Mouse (Mus musculus): ENCODE measurements around the gene Pcna. TPM values are rescaled to one million over a fixed set of nuclear protein-coding genes. Genes with fewer than 3 reads are reported as not detected.
"Not testable (repeated sequence)": the region's sequence is repeated elsewhere in the genome, so short reads cannot be mapped to it uniquely, and the experiment has no call there.

The Pcna gene
- polyA plus RNA-seq (2015; fragmentation: Nextera tagmentation; extraction: Ambion mirVana) = 110 and 127 TPM in 2 replicates

DNA sequence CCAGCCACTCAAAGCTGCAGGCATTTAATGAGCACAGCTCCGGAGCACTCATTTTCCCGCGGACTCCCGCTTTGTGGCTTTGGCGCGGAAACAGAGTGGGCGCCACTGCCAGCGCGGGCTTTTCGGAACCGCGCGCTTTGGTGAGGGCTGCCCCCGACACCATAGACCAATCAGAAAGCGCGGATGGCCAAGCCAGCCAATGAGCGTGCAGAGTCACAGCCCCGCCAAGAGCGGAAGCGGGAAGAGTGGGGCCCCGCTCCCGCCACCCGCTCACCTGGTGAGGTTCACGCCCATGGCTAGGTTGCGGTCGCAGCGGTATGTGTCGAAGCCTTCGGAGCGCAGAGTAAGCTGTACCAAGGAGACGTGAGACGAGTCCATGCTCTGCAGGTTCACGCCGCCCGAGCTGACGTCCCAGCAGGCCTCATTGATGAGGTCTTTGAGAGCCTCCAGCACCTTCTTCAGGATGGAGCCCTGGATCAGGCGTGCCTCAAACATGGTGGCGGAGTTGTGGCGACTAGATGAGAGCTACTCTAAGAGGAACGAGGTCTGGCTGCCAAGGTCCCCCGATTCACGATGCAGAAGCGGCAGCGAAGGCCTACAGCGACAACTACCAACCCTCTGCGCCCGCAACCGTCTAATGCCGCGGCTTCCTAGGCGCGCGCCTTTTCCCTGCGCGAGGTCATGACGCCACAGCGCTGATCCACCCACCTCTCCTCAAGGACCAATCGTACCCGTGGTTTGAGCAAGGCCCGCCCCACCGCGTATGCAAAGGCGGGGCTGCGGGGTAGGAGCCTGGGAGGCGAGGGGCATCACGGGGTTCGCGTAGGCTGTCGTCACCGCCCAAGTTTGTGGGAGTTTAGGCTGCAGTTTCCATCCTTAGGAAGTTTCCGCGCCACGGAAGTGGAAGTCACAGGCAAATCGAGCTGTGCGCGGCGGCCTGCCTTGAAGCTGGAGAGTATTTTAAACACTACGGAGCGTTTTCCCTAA lies at the start of gene Pcna:
TSS of gene Pcna (minus strand) at position 773 of the 987 bp plus-strand sequence.
- H3K4me3 ChIP-seq = peak within 1 kb of the TSS; percentile 55
- peak within 1 kb of the TSS; percentile 69 for H3K4me2 ChIP-seq
- peak; percentile 100 for ATAC-seq (ENCODE audit: low read depth)
- H3K27me3 ChIP-seq = no peaks in the 10 kb centered on the region
- no peaks in the 10 kb centered on the region for H3K9me3 ChIP-seq
- H3K36me3 ChIP-seq = peaks cover 20% of the 10 kb centered on the region
- 1% methylated on average over 79 of the region's 79 CpGs for WGBS
- peak within 1 kb of the TSS; percentile 65 for H3K9ac ChIP-seq
- H3K4me1 ChIP-seq (replicated peaks) = peaks cover 34% of the 10 kb centered on the region
- peak within 1 kb of the TSS; percentile 75 for H3K27ac ChIP-seq (replicated peaks)

DNA sequence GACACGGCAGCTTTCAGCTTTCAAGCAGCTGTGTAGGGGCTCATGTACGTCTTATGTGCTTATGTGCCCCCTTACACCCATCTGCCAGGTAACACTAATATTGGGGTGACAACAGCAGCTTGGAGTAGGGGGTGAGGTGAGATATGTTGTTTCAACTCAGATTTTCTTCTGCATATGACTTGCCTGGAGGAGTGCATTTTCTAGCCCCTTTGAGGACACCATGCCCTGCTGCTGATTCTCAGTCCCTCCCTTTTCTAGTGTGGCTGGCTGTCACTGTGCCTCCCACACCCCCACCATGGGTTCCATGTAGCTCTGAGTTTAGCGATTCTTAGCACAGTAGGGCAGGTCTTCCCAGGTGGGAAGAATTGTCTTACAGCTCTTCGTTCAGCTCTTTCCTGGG lies 48.3 kb upstream of the Pcna start:
- Histone ChIP-seq H3K4me3 (no peak overlapping the region), H3K9ac (no peak overlapping the region), H3K36me3 (peaks cover 86% of the 10 kb centered on the region), H3K4me1 (replicated peaks) (no peaks in the 10 kb centered on the region), H3K4me2 (no peak overlapping the region), H3K9me3 (no peaks in the 10 kb centered on the region), H3K27me3 (no peaks in the 10 kb centered on the region), H3K27ac (replicated peaks) (no peak overlapping the region)
- WGBS = 93% methylated on average over 4 of the region's 4 CpGs
- no peak for ATAC-seq (ENCODE audit: low read depth)

DNA sequence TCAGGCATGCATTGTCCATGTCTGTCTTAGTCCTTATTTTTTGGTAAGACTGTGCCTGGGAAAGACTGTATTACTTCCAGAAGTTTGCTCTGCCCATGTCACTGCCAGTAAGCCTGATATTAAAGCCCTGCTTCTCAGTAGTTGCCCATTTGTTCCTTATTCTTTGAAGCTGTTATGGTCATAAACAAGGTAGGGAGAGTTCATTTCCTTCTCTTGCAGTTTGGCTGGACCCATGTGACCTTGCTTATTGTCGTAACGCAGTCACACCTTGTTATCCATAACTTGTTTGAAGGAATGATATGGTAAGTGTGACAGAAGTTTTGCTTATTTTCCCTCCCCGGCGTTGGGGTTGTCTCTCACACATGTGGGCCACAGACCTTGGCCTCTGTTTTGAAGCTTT lies 45.1 kb upstream of the Pcna start:
- no peak overlapping the region for H3K27ac ChIP-seq (replicated peaks)
- no peaks in the 10 kb centered on the region for H3K9me3 ChIP-seq
- no peaks in the 10 kb centered on the region for H3K27me3 ChIP-seq
- H3K4me3 ChIP-seq = no peak overlapping the region
- H3K4me1 ChIP-seq (replicated peaks) = peaks cover under 1% of the 10 kb centered on the region; the same call in 1 of the 2 replicates
- H3K9ac ChIP-seq = no peak overlapping the region
- no peak overlapping the region for H3K4me2 ChIP-seq
- WGBS = 94% methylated on average over 4 of the region's 4 CpGs
- no peak for ATAC-seq (ENCODE audit: low read depth)
- peaks cover 87% of the 10 kb centered on the region for H3K36me3 ChIP-seq

DNA sequence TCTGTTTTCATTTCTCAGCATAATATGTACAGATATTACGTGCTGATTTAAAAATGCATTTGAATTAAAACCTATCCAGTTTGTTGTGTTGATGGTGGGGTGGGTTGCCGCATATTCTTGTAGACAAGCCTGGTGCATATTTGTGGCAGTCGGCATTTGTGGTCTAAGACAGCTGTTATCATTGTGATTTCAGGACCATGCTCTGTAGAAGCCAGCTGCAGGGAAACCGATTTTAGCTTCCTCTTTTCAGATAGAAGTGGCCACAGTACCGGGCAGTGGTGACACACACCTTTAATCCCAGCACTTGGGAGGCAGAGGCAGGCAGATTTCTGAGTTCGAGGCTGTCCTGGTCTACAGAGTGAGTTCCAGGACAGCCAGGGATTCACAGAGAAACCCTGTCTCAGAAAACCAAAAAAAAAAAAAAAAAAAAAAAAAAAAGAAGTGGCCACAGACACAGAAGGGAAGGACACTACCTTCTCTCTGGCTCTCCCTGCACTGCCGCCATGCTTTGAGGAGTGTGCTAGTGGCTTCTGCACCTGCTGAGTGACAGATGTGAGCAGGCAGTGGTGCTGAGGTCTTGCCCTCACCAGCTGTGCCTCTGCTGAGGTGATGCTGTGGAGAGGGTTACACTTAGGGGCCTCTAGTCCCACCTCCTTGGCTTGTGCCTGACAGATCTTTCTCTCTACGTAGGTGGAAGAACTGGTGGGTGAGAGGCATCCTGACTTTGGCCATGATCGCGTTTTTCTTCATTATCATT lies 40.8 kb upstream of the Pcna start:
- Histone ChIP-seq H3K27ac (replicated peaks) (no peak overlapping the region), H3K4me2 (no peak overlapping the region), H3K9me3 (no peaks in the 10 kb centered on the region), H3K27me3 (no peaks in the 10 kb centered on the region), H3K36me3 (peaks cover 55% of the 10 kb centered on the region), H3K4me1 (replicated peaks) (peaks cover 26% of the 10 kb centered on the region), H3K4me3 (no peak overlapping the region), H3K9ac (no peak overlapping the region)
- no peak for ATAC-seq (ENCODE audit: low read depth)
- WGBS = 95% methylated on average over 10 of the region's 10 CpGs

DNA sequence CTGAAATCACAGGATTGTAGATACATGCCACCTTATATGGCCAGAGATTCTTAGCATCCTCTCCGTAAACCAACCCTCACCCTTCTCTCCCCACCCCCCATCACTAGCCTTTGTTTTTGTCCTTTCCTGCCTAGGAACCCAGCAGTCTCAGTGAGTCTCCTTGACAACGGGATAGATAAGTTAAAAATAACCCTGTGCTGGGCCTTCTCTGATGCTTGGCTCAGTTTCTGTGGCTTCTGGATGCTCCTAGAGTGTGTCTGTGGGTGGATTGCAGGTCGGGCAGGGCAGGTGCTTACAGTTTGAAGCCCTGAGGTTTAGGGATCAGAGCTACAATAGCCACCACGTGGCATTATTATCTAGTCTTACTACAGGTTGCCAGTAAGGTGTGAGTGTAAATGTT lies 39.0 kb upstream of the Pcna start:
- Histone ChIP-seq H3K4me1 (replicated peaks) (peaks cover 26% of the 10 kb centered on the region), H3K9ac (no peak overlapping the region), H3K36me3 (peaks cover 38% of the 10 kb centered on the region), H3K9me3 (0 out of 2 replicates have a peak, but pooled peaks cover 3% of the 10 kb centered on the region), H3K4me2 (no peak overlapping the region), H3K4me3 (no peak overlapping the region), H3K27me3 (no peaks in the 10 kb centered on the region), H3K27ac (replicated peaks) (no peak overlapping the region)
- WGBS = 32% methylated on average over 4 of the region's 4 CpGs
- ATAC-seq (ENCODE audit: low read depth) = peak; percentile 38; the same call in 1 of the 2 replicates

DNA sequence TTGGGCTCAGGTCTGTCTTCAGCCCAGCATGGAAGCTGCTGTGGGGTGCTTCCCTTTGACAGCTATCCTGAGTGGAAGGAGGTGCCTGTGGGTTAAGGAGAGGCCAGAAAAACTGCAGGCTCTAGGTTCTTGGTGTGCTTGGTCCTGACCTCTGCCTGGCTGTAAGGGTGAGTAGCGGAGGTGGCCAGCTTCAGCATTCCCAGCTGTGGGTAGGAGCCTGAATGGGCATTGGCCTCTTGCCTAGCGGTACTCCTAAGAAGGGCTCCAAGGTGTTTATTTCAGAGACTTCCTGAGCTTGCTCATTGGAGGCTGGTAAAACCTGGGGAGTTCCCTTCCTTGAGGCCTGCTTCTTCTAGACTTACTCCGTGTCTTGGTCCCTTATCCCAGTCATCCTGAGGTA lies 38.2 kb upstream of the Pcna start:
- H3K27ac ChIP-seq (replicated peaks) = 0 out of 2 replicates have a peak overlapping the region, but pooled peaks have one; percentile 18

DNA sequence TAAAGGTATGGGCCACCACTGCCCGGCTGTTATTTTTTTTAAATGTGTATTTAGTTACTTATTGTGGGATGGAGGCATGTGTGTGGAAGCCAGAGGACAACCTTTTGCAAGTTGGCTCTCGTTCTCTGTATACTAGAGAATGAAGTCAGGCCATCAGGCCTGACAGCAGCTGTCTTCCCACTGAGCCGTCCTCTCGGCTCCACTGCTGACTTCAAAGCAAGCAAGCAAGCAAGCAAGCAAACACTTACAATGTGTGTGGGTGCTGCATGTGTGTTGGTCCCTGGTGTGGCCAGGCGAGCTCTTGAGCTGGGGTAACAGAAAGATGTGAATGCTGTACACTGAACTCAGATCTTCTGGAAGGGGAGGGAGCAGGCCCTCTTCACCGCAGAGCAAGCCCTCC lies 37.7 kb upstream of the Pcna start:
- Histone ChIP-seq H3K4me3 (no peak overlapping the region), H3K4me1 (replicated peaks) (peaks cover 26% of the 10 kb centered on the region), H3K4me2 (no peak overlapping the region), H3K9ac (no peak overlapping the region), H3K9me3 (0 out of 2 replicates have a peak, but pooled peaks cover 3% of the 10 kb centered on the region), H3K27me3 (no peaks in the 10 kb centered on the region), H3K27ac (replicated peaks) (0 out of 2 replicates have a peak overlapping the region, but pooled peaks have one; percentile 18), H3K36me3 (peaks cover 26% of the 10 kb centered on the region)
- no peak for ATAC-seq (ENCODE audit: low read depth)
- 81% methylated on average over 6 of the region's 6 CpGs for WGBS

More for the DNA sequence above, 38.2 kb upstream of the Pcna start:
- Histone ChIP-seq H3K9ac (no peak overlapping the region), H3K4me1 (replicated peaks) (peaks cover 26% of the 10 kb centered on the region), H3K36me3 (peaks cover 30% of the 10 kb centered on the region), H3K27me3 (no peaks in the 10 kb centered on the region), H3K9me3 (0 out of 2 replicates have a peak, but pooled peaks cover 3% of the 10 kb centered on the region), H3K4me3 (no peak overlapping the region), H3K4me2 (no peak overlapping the region)
- WGBS = 80% methylated on average over 3 of the region's 3 CpGs
- no peak for ATAC-seq (ENCODE audit: low read depth)

DNA sequence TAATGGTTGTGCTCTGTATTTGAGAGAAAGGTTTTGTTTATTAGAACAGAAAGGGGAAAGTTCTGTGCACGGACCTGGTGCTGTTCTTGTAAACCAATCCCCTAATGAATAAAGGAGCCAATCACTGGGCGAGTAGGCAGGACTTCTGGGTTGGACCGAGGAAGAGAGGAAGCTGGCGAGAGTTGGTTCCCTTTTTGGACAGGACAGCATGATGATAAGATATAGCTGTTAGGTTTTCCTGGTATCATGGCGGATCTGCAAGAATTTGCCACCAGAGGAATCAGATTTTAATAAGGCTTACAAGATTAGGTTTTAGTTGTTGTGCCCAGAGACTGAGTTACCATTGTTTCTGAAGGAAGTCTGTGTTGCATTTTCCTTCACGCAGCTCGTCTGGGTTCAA lies 36.1 kb upstream of the Pcna start:
- H3K9ac ChIP-seq; H3K27ac ChIP-seq (replicated peaks); H3K4me2 ChIP-seq; H3K9me3 ChIP-seq; H3K27me3 ChIP-seq; H3K4me3 ChIP-seq; ATAC-seq (ENCODE audit: low read depth); H3K36me3 ChIP-seq: not testable (repeated sequence)
- 86% methylated on average over 5 of the region's 7 CpGs for WGBS
- H3K4me1 ChIP-seq (replicated peaks) = peaks cover 33% of the 10 kb centered on the region

DNA sequence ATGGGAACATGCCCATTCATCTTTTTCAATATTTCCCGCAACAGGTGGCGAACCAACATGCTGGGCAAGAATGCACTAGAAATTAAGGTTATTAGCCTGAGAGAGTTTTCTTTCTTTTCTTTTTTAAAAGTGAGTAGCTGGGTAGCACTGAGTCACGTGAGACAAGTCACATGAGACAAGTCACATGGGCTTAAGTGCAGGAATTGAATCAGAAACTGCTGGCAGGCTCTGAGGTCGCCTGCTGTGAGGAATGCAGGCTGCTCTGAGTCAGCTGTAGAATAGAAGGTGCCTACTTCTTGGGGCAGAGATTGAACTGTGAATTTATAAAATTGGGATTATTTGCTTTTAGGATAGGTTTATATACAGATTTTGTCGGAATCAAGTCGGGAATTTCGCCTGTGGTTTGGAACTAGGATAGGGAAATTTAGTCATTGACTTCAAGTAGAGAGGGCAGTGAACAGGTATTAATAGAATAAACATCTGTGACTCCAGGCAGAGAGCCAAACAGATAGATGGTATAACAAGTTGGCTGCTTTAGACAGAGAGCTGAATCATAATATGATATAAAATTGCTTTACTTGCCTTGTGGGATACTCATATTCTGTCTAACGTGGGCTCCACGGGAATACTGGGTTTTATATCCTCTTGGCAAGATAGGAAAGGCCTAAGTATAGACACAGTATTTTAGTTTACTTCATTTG lies 33.4 kb upstream of the Pcna start:
- no peak for ATAC-seq (ENCODE audit: low read depth)
- WGBS = 88% methylated on average over 9 of the region's 9 CpGs

DNA sequence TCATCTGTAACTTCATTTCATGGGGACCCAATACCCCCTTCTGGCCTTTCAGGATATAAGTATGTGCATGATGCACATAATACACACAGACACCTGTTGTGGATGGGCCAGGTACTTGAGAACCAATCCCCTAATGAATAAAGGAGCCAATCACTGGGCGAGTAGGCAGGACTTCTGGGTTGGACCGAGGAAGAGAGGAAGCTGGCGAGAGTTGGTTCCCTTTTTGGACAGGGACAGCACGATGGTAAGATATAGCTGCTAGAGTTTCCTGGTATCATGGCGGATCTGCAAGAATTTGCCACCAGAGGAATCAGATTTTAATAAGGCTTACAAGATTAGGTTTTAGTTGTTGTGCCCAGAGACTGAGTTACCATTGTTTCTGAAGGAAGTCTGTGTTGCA lies 32.6 kb upstream of the Pcna start:
- peaks cover 37% of the 10 kb centered on the region for H3K4me1 ChIP-seq (replicated peaks)
- not testable (repeated sequence) for H3K4me2 ChIP-seq; H3K27me3 ChIP-seq; H3K9ac ChIP-seq; ATAC-seq (ENCODE audit: low read depth); H3K27ac ChIP-seq (replicated peaks); H3K4me3 ChIP-seq; H3K9me3 ChIP-seq; H3K36me3 ChIP-seq
- 96% methylated on average over 5 of the region's 5 CpGs for WGBS

More for the DNA sequence above, 33.4 kb upstream of the Pcna start:
- Histone ChIP-seq H3K9ac (no peak overlapping the region), H3K36me3 (no peaks in the 10 kb centered on the region), H3K27ac (replicated peaks) (no peak overlapping the region), H3K4me2 (no peak overlapping the region), H3K4me3 (no peak overlapping the region), H3K9me3 (0 out of 2 replicates have a peak, but pooled peaks cover 3% of the 10 kb centered on the region), H3K4me1 (replicated peaks) (peaks cover 42% of the 10 kb centered on the region), H3K27me3 (no peaks in the 10 kb centered on the region)

DNA sequence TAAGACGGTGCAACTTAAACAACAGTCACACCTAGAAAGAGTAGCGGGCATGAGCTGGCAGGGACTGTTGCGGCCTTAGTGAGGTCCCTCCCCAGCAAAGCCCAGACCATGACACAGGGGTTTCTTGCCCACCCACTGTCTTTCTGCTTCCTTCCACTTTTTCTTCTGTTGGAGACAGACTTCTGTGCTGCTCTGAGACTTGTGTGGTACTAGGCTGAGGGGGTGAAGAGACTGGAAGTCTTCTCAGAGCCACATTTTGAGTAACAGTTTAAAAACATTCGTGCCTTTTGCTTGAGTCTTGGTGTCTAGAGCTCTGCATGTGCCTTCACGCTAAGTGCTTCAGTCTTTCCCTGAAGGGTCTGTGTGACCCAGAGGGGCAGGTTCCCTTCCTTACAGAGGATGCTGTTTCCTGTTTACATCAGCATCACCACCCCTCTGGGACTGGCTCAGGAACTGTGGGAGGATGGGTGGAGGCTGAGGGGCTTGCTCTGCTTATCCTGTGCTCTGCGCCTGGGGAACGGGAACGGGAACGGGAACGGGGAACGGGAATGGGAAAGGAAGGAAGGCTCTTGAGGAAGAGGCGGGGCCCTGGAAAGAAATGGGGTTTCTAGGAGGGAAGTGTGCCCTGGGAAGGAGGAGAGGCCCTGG lies 31.5 kb upstream of the Pcna start:
- H3K9ac ChIP-seq = no peak overlapping the region

More for the DNA sequence above, 31.5 kb upstream of the Pcna start:
- H3K36me3 ChIP-seq = peaks cover 6% of the 10 kb centered on the region; the same call in 1 of the 2 replicates
- no peak overlapping the region for H3K4me3 ChIP-seq
- H3K4me2 ChIP-seq = no peak overlapping the region
- H3K27me3 ChIP-seq = no peaks in the 10 kb centered on the region
- H3K27ac ChIP-seq (replicated peaks) = peak overlapping the region; percentile 65; the same call in 1 of the 2 replicates
- no peak for ATAC-seq (ENCODE audit: low read depth)
- H3K4me1 ChIP-seq (replicated peaks) = peaks cover 41% of the 10 kb centered on the region
- 89% methylated on average over 12 of the region's 12 CpGs for WGBS
- H3K9me3 ChIP-seq = 0 out of 2 replicates have a peak, but pooled peaks cover 3% of the 10 kb centered on the region
